Mouse (Mus musculus): Measurements from ENCODE around the gene Slc25a22.
A peak's percentile ranks its signal among the peaks of the same experiment; 100 is the strongest.

Gene Slc25a22

GRCm38 (mm10) chr7:141437178-141438120, at the start of gene Slc25a22:
TSS of gene Slc25a22 (minus strand) at chr7:141437892.
- peak; percentile 83 to 89 for DNase-seq (ENCODE audit: low spot score in 2 of 2)

- DNase-seq (ENCODE audit: low spot score in 2 of 2), result no peak
These were observed 49.4 kb upstream of the Slc25a22 start for GRCm38 (mm10) chr7:141487141-141487540.

- no peak for DNase-seq (ENCODE audit: low spot score in 2 of 2)
These were observed 48.5 kb upstream of the Slc25a22 start for GRCm38 (mm10) chr7:141486239-141486638.

- no peak for DNase-seq (ENCODE audit: low spot score in 2 of 2)
These were observed 47.9 kb upstream of the Slc25a22 start for GRCm38 (mm10) chr7:141485606-141486005.

- DNase-seq (ENCODE audit: low spot score in 2 of 2), result no peak
These were observed 47.5 kb upstream of the Slc25a22 start for GRCm38 (mm10) chr7:141485186-141485585.

- DNase-seq (ENCODE audit: low spot score in 2 of 2), result no peak
These were observed 46.8 kb upstream of the Slc25a22 start for GRCm38 (mm10) chr7:141484186-141485120.

GRCm38 (mm10) chr7:141483114-141483653, 45.5 kb upstream of the Slc25a22 start:
- no peak for DNase-seq (ENCODE audit: low spot score in 2 of 2)

- no peak for DNase-seq (ENCODE audit: low spot score in 2 of 2)
These were observed 44.9 kb upstream of the Slc25a22 start for GRCm38 (mm10) chr7:141482531-141483024.

- peak; percentile 47 to 73 for DNase-seq (ENCODE audit: low spot score in 2 of 2)
These were observed 44.1 kb upstream of the Slc25a22 start for GRCm38 (mm10) chr7:141481498-141482401.

GRCm38 (mm10) chr7:141480842-141481497, 43.3 kb upstream of the Slc25a22 start:
- peak; percentile 67 to 76 for DNase-seq (ENCODE audit: low spot score in 2 of 2)

- DNase-seq (ENCODE audit: low spot score in 2 of 2), result peak in 1 of 2 experiments; percentile 23
These were observed 40.6 kb upstream of the Slc25a22 start for GRCm38 (mm10) chr7:141478270-141478748.

- DNase-seq (ENCODE audit: low spot score in 2 of 2), result no peak
These were observed 40.0 kb upstream of the Slc25a22 start for GRCm38 (mm10) chr7:141477578-141478269.

- DNase-seq (ENCODE audit: low spot score in 2 of 2), result peak in 1 of 2 experiments; percentile 41
These were observed 39.3 kb upstream of the Slc25a22 start for GRCm38 (mm10) chr7:141476981-141477370.

GRCm38 (mm10) chr7:141476226-141476980, 38.7 kb upstream of the Slc25a22 start:
- DNase-seq (ENCODE audit: low spot score in 2 of 2), result peak; percentile 47 to 67

GRCm38 (mm10) chr7:141475805-141476158, 38.1 kb upstream of the Slc25a22 start:
- no peak for DNase-seq (ENCODE audit: low spot score in 2 of 2)

GRCm38 (mm10) chr7:141475011-141475804, 37.5 kb upstream of the Slc25a22 start, which contains the start of the genes Polr2l and Tspan4:
TSS of gene Polr2l (minus strand) at chr7:141475132.
TSS of gene Tspan4 (plus strand) at chr7:141475240.
- DNase-seq (ENCODE audit: low spot score in 2 of 2), result peak; percentile 90 to 93

GRCm38 (mm10) chr7:141474160-141474559, 36.5 kb upstream of the Slc25a22 start:
- DNase-seq (ENCODE audit: low spot score in 2 of 2), result no peak

- no peak for DNase-seq (ENCODE audit: low spot score in 2 of 2)
These were observed 35.1 kb upstream of the Slc25a22 start for GRCm38 (mm10) chr7:141472763-141473162.
